Mouse (Mus musculus) urinary bladder, adult 2 months (tissue): ENCODE data around the gene Gtf2a1. TPM values are rescaled to one million over a fixed set of nuclear protein-coding genes. Genes with fewer than 3 reads are reported as not detected.
A peak's percentile ranks its signal among the peaks of the same experiment; 100 is the strongest.
"Not testable (repeated sequence)": the region's sequence is repeated elsewhere in the genome, so short reads cannot be mapped to it uniquely, and the experiment has no call there.

Experiments used
- DNase-seq: peaks from one replicate; pipeline ENCODE4 v3.0.0; 2022; ENCODE audit warnings: low spot score
- polyA plus RNA-seq: library from polyadenylated mRNA; depleted of rRNA; stranded (reverse); fragments of >200 nt; gene quantifications from 2 replicates; pipeline ENCODE4 v1.2.3, GENCODE M21; 2012; rRNA removed

Gene Gtf2a1
- polyA plus RNA-seq, 1 experiment, result 14.2 TPM

DNA sequence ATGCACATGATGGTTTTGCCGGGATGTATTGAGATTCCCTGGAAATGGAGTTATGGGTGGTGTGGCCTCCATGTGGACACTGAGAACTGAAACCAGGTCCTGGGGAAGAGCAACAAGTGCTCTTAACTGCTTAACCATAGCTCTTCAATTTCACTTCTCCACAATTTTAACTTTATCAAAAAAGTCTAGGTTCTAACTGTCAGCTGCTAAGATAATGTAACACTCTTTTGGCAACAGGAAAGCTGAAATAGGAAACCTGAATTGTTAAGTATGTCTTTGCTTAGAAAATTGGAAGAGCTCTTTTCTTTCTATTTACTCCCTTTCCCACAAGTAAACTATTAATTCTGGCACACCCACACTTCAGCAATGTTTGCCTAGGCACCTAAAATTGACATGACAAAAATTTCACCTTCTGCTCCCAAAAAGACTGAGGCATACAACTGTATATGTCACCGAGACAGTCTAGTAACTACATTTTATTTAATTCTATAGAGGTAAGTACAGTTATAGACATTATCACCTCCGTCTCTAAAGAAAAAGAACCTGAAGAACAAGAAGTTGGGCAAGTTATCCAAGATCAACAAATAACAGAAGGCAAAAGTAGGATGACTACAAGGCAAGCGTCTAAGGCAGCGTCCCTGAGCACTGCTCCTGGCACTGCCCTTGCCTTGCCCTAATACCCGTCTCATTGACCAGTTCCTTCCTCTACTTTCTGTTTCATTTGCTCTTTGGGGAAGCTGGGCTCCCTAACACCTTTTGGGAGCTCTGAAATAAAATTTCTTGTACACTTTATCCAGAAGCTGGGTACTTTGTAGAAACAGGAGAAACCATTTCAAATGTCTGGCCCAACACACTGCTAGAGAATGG is 8.8 kb downstream of the Gtf2a1 start:
- no peak for DNase-seq

DNA sequence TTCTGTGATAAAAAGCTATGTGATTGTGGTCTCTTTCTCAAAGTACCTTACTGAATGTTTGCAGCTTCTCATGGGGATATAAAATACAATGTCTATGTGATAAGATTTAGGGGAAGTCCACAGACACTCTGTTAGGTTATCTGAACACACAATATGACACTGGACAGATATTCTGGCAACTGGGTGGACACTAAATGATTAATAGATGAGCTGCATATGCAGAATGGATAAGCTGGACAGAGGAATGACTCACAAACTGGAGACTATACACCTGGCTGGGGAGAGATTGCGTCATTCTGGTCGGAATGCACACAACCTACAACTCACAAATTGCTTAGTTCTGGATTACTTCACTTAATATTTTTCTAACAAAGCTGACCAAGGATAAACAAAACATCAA is 10.6 kb downstream of the Gtf2a1 start:
- DNase-seq, result no peak

DNA sequence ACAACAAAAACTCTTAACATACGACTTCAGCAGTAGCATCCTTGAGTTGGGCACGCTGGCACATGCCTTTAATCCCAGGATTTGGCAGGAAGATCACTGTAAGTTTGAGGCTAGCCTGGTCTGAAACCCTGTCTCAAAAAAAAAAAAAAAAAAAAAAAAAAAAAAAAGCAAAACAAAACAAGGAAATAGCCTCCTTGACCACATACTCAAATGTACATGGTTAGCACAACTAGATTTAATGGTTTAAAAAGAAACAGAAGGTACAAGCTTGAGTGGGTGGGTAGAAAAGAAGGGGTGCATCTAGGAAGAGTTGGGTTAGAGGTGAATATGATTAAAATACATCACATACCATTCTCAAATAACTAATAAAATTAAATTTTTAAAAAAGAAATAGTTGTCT is 18.6 kb downstream of the Gtf2a1 start:
- no peak for DNase-seq

DNA sequence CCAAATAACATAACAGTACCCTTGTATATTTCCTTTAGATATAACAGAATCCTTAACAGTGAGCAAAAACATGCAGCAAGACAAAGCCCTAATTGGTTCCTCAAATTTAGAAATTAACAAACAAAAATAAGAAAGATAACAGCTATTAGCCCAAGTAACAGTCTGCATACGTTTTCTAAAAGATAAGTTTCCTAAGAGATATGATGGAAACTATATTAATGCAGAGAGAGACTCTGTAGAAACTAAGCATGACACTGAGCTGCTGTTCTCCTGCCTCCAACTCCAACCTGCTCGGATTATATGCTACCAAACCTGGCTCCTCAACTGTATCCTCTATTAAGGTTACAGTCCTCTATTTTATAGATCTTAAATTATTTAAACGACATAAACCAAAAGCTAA is 21.0 kb downstream of the Gtf2a1 start:
- no peak for DNase-seq

DNA sequence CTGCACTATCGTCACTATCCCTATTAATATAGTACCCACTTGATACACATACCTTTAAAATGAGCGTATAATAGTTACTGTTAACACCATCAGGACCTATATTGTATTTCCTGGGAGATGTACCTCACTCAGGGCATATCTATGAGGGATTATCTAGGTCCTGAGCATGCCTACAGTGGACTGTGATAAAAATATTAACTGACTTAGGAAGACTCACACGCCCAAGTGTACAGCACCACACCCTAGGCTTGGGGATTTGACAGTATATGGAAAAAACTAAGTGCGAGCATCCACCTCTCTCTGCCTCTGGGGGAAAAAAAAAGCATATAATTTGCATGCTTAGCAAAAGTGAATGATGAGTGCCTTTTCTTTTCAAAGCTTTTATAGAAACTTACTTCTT is 23.1 kb downstream of the Gtf2a1 start:
- DNase-seq, result no peak

DNA sequence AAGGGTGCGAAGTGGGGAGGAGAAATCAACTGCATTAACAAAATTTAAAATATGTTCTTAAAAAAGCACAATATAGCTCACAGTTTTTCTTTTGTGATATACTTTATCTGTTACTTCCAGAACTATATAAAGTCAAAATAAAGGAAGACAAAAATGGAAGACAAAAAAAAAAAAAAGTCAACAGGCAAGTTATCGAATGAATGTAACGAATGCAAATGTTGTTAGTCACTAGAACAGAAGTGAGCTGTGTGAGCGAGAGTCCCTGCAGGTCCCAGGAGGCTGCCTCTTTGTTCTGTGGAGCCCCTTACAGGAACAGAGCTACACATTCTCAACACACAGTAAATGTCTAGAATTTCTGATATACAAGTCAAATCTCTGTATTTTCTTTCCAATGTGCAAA is 32.1 kb downstream of the Gtf2a1 start:
- DNase-seq, result not testable (repeated sequence)

DNA sequence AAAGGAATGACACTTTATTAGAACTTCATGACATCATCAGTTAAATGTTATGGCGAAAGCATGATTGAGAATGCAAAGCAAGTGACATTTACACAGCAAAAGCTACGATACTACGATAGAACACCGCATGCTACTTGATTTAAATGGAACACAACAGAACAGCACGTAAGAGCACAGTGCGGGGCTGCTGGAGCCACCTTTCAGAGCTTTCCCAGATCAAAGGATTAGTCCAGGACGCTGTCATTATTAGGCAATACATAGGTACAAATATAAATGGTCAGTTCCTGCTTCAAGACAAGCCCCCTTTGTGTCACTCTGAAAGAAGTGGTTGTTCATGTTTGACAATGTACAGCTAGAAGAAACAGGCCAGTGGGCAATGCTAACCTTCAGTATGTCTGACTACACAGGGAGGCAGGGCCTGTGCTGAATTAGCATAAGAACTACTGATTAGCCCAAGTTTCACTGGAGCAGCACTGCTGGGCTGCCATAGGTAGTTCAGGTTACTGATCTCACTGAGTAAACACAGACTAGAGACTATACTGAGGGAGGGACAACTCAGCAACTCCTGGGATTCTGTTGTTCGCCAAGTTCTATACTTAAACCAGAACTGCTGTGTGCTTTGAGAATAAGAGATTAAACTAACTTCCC is 32.8 kb downstream of the Gtf2a1 start:
- not testable (repeated sequence) for DNase-seq

DNA sequence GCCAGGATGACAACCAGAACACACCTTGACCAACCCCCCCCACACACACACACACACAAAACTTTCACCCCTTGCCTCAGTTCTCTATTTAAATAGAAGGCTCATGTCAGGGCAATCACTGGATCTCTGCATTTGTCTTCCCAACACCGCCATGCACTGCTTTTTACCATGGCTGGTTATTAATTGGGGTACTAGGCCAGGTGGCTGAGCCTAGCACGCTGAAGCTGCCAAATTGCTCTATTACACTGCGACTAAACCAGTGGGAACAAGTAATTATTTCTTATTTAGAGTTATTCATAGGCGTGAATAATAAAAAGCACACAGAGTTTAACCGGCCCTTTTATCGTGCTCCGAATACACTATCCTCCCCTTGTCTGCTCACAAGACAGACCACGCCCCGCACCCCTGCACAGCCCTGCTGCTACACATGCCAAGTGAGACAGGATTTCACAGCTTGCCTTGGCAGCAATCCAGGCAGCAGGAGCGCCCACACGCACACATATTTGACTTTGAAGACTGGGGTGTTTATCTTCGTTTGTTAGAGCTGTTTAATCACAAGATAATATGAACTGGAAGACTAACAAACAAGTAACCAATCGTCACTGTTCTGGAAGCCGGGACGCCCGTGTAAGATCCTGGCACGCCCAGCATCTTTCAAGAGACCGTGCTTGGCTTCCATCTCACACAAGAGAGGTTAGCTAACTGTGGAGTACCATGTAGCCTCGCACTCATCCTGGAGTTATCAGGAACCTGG is 38.3 kb downstream of the Gtf2a1 start:
- peak; percentile 24 for DNase-seq

DNA sequence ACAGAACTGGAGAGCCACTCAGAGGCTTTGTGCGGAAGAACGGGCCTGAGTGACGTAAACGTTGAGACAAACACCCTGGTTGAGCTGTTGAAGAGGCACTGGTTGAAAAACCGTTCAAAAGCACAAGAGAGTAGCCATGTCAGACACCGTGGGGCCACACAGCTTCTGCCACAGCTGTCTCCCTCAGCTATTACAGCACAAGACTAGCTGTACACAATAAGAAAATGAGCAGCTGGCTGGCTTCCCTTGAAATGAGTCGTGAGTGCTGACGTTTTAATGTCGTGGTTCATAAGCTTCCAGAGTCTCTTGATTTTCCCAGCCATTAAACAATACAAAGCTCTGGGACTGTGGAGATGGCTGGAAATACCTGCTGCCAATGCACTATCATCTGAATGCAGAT is 40.8 kb downstream of the Gtf2a1 start:
- no peak for DNase-seq

DNA sequence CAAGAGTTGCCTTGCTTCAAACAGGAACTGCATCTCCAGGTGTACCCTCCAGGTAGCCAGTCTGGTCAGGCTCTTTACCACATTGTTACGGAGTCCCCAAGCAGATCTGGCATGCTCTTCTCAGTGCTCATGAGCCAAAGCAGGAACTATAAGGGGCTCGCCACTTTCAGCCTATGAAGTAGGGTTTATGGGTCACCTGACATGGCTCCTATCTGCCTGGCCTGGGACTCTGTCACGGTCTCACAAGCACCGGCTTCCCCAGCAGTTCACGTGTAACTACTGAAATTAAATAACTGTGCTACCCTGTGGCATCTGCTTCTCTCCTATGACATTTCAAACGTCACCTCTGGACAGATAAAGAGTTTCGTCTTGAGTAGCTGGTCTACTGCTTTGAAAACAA is 50.1 kb downstream of the Gtf2a1 start:
- DNase-seq, result no peak

DNA sequence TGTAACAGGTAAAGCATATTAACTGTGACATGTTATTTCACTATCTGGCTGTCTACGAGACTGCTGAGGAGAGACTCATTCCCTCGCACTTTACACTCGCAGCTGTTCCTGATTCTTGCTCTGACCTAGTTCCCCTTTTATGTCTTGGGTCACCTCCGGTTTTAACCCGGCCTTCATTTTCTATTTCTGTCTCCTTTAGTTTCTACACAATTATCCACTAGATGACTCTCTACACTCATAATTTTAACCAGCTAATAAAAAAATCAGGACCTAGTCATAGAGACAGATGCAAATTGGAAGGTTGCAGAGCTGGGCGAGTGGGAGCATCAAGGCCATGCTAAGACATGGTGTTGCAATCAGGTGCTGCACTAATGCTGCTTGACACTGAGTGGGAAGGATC is 55.8 kb downstream of the Gtf2a1 start:
- no peak for DNase-seq

DNA sequence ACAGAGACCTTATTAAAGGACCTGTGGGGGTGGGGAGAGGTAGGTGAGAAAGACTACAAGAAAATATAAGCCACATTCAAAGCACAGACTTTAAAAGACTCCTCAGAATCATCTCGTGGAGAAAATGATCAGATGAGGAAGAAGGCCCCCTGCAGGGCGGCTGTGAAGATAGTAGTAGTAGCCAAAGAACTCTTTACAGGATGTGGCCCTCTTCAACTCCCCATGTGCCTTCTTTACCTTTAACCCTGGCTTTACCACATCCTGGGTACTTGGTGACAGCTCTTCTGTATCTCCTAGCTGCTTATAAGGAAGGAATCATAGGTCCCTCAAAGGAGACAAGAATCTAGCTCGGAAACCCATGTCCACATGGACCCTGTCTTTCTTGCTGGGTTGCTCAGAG is 66.7 kb downstream of the Gtf2a1 start:
- no peak for DNase-seq

DNA sequence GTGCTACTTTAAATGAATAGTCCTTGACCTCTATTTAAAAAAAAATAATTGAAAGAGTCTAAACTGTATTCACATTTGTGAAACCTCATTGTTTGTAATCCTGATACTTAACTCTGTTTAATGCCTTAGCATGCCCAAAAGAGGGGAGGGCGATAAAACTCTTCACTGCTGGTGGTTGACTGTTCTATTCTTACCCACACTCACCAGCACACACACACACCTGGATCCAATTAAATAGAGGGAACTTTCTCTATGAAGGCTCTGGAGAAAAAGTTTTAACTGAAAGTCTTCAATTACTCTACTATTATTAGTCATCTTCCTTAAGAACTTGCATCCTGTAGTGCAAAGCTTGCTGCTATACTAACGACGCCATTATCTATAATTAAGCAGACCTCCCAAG is 72.5 kb downstream of the Gtf2a1 start:
- DNase-seq, result no peak

DNA sequence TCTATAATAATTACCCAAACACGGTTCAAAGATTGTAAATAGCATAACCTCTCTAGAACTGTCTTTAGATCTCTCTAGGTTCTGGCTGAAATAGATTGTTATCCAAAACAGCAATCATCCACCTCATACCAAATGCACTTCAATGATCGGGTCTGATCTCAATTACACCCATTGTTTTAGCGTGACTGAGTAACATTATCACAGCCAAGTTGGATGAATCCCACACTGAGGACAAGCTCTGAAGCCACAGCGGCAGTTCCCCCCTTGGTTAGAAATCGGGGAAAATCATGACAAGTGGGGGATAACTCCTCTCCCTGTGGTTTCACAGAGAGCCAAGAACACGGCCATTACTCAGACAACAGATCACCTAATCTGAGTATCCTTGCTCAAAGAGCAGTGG is 76.3 kb downstream of the Gtf2a1 start:
- DNase-seq, result no peak

DNA sequence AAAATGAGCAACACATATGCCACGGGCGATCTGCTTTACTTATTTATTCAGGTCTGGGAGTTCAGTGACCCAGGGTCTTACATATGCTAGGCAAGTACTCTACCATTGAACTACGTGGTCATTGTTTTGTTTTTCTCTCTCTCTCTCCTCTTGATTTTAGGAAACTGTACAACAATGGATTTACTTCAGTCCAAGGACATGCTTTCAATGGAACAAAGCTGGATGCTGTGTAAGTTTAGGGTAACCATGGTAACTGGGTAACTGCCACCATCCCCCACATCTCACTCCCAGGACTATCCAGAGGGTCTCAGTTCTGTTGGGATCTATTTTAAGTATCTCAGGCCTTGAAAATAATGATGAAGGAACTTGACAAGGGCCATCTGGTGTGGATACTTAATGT is 78.5 kb downstream of the Gtf2a1 start:
- no peak for DNase-seq

Other genes with a start within 250 kb of the Gtf2a1 start
- gene Cep128, start 206.1 kb downstream of the Gtf2a1 start, polyA plus RNA-seq, result 1.9 and 3.0 TPM in 2 replicates
- gene Tshr, start 205.9 kb downstream of the Gtf2a1 start, polyA plus RNA-seq, result 0.44 and 0.78 TPM in 2 replicates
- 9.3 and 10.5 TPM in 2 replicates for gene Ston2, start 197.9 kb upstream of the Gtf2a1 start, polyA plus RNA-seq